Mouse (Mus musculus): ENCODE results near the gene Tmc4. TPM values are rescaled to one million over a fixed set of nuclear protein-coding genes. Genes with fewer than 3 reads are reported as not detected.
"Not testable (repeated sequence)": the region's sequence is repeated elsewhere in the genome, so short reads cannot be mapped to it uniquely, and the experiment has no call there.

The Tmc4 gene
- polyA plus RNA-seq, 1 experiment from 2014 or later, result 25.3 TPM

- H3K4me1 ChIP-seq (ENCODE audit: insufficient read depth, low read length), result peaks cover 21% of the 10 kb centered on the region
- WGBS, result 50% methylated on average over 11 of the region's 11 CpGs
- H3K9ac ChIP-seq (replicated peaks; ENCODE audit: low read length), result peak overlapping the region; percentile 96
- peak overlapping the region; percentile 89 for H3K4me3 ChIP-seq (ENCODE audit: low read length)
- no peak for ATAC-seq (ENCODE audit: low FRiP score, low TSS enrichment)
- no peaks in the 10 kb centered on the region for H3K27me3 ChIP-seq (ENCODE audit: insufficient read depth, low read length)
- peaks cover 34% of the 10 kb centered on the region for H3K36me3 ChIP-seq (ENCODE audit: insufficient read depth, low read length)
- H3K4me2 ChIP-seq (replicated peaks; ENCODE audit: low read depth, low read length), result peak overlapping the region; percentile 95
- H3K9me3 ChIP-seq (ENCODE audit: low read length), result no peaks in the 10 kb centered on the region
- peak overlapping the region; percentile 58; the same call in 1 of the 2 replicates for H3K27ac ChIP-seq (ENCODE audit: low read length)
Observed at GRCm38 (mm10) chr7:3706343-3706934, 29.1 kb upstream of the Tmc4 start.

- Histone ChIP-seq H3K36me3 (ENCODE audit: insufficient read depth, low read length) (peaks cover 39% of the 10 kb centered on the region), H3K27me3 (ENCODE audit: insufficient read depth, low read length) (no peaks in the 10 kb centered on the region), H3K4me2 (replicated peaks; ENCODE audit: low read depth, low read length) (peak overlapping the region; percentile 95), H3K27ac (ENCODE audit: low read length) (peak overlapping the region; percentile 24; the same call in 1 of the 2 replicates), H3K9me3 (ENCODE audit: low read length) (no peaks in the 10 kb centered on the region), H3K9ac (replicated peaks; ENCODE audit: low read length) (peak overlapping the region; percentile 96), H3K4me1 (ENCODE audit: insufficient read depth, low read length) (peaks cover 21% of the 10 kb centered on the region), H3K4me3 (ENCODE audit: low read length) (peak overlapping the region; percentile 89)
- WGBS, result 22% methylated on average over 6 of the region's 6 CpGs
- ATAC-seq (ENCODE audit: low FRiP score, low TSS enrichment), result no peak
Observed at GRCm38 (mm10) chr7:3705911-3706310, 28.6 kb upstream of the Tmc4 start.

- Histone ChIP-seq H3K4me1 (ENCODE audit: insufficient read depth, low read length) (peaks cover 21% of the 10 kb centered on the region), H3K9ac (replicated peaks; ENCODE audit: low read length) (peak overlapping the region; percentile 96), H3K4me2 (replicated peaks; ENCODE audit: low read depth, low read length) (peak overlapping the region; percentile 95), H3K36me3 (ENCODE audit: insufficient read depth, low read length) (peaks cover 41% of the 10 kb centered on the region), H3K4me3 (ENCODE audit: low read length) (peak overlapping the region; percentile 89), H3K27ac (ENCODE audit: low read length) (peak overlapping the region; percentile 61)
- H3K9me3 ChIP-seq (ENCODE audit: low read length); H3K27me3 ChIP-seq (ENCODE audit: insufficient read depth, low read length); ATAC-seq (ENCODE audit: low FRiP score, low TSS enrichment): not testable (repeated sequence)
- 0% methylated on average over 6 of the region's 7 CpGs for WGBS
Observed at GRCm38 (mm10) chr7:3705461-3705860, 28.1 kb upstream of the Tmc4 start.

GRCm38 (mm10) chr7:3704475-3704874 lies 27.1 kb upstream of the Tmc4 start:
- Histone ChIP-seq H3K4me1 (ENCODE audit: insufficient read depth, low read length) (peaks cover 21% of the 10 kb centered on the region), H3K4me2 (replicated peaks; ENCODE audit: low read depth, low read length) (peak overlapping the region; percentile 95), H3K27ac (ENCODE audit: low read length) (peak overlapping the region; percentile 97), H3K27me3 (ENCODE audit: insufficient read depth, low read length) (no peaks in the 10 kb centered on the region), H3K9me3 (ENCODE audit: low read length) (no peaks in the 10 kb centered on the region), H3K9ac (replicated peaks; ENCODE audit: low read length) (peak overlapping the region; percentile 96), H3K4me3 (ENCODE audit: low read length) (peak overlapping the region; percentile 89), H3K36me3 (ENCODE audit: insufficient read depth, low read length) (peaks cover 51% of the 10 kb centered on the region)
- WGBS, result under 1% methylated on average over 20 of the region's 20 CpGs
- peak; percentile 50 for ATAC-seq (ENCODE audit: low FRiP score, low TSS enrichment)

GRCm38 (mm10) chr7:3703879-3704441 lies 26.6 kb upstream of the Tmc4 start, which contains the start of gene Rps9:
Gene Rps9 (plus strand): TSS chr7:3703993.
- Histone ChIP-seq H3K36me3 (ENCODE audit: insufficient read depth, low read length) (peaks cover 54% of the 10 kb centered on the region), H3K4me2 (replicated peaks; ENCODE audit: low read depth, low read length) (peak within 1 kb of the TSS; percentile 95), H3K9ac (replicated peaks; ENCODE audit: low read length) (peak within 1 kb of the TSS; percentile 96), H3K4me1 (ENCODE audit: insufficient read depth, low read length) (peaks cover 21% of the 10 kb centered on the region), H3K9me3 (ENCODE audit: low read length) (no peaks in the 10 kb centered on the region), H3K27ac (ENCODE audit: low read length) (peak within 1 kb of the TSS; percentile 97), H3K4me3 (ENCODE audit: low read length) (peak within 1 kb of the TSS; percentile 89), H3K27me3 (ENCODE audit: insufficient read depth, low read length) (no peaks in the 10 kb centered on the region)
- peak; percentile 93 for ATAC-seq (ENCODE audit: low FRiP score, low TSS enrichment)
- 1% methylated on average over 42 of the region's 42 CpGs for WGBS

GRCm38 (mm10) chr7:3703148-3703878 lies 26.0 kb upstream of the Tmc4 start:
- WGBS, result 19% methylated on average over 6 of the region's 6 CpGs
- Histone ChIP-seq H3K4me2 (replicated peaks; ENCODE audit: low read depth, low read length) (peak overlapping the region; percentile 95), H3K9ac (replicated peaks; ENCODE audit: low read length) (peak overlapping the region; percentile 96), H3K9me3 (ENCODE audit: low read length) (no peaks in the 10 kb centered on the region), H3K4me3 (ENCODE audit: low read length) (peak overlapping the region; percentile 89), H3K27me3 (ENCODE audit: insufficient read depth, low read length) (no peaks in the 10 kb centered on the region), H3K36me3 (ENCODE audit: insufficient read depth, low read length) (peaks cover 60% of the 10 kb centered on the region), H3K4me1 (ENCODE audit: insufficient read depth, low read length) (peaks cover 21% of the 10 kb centered on the region), H3K27ac (ENCODE audit: low read length) (peak overlapping the region; percentile 97)
- ATAC-seq (ENCODE audit: low FRiP score, low TSS enrichment), result peak; percentile 57

GRCm38 (mm10) chr7:3698471-3698870 lies 21.1 kb upstream of the Tmc4 start:
- Histone ChIP-seq H3K27me3 (ENCODE audit: insufficient read depth, low read length) (no peaks in the 10 kb centered on the region), H3K4me1 (ENCODE audit: insufficient read depth, low read length) (peaks cover 9% of the 10 kb centered on the region), H3K27ac (ENCODE audit: low read length) (no peak overlapping the region), H3K9ac (replicated peaks; ENCODE audit: low read length) (no peak overlapping the region), H3K9me3 (ENCODE audit: low read length) (no peaks in the 10 kb centered on the region), H3K36me3 (ENCODE audit: insufficient read depth, low read length) (peaks cover 43% of the 10 kb centered on the region), H3K4me3 (ENCODE audit: low read length) (no peak overlapping the region), H3K4me2 (replicated peaks; ENCODE audit: low read depth, low read length) (no peak overlapping the region)
- 93% methylated on average over 6 of the region's 6 CpGs for WGBS
- ATAC-seq (ENCODE audit: low FRiP score, low TSS enrichment), result no peak

- 3% methylated on average over 9 of the region's 9 CpGs for WGBS
- Histone ChIP-seq H3K4me1 (ENCODE audit: insufficient read depth, low read length) (peaks cover 23% of the 10 kb centered on the region), H3K4me2 (replicated peaks; ENCODE audit: low read depth, low read length) (peak overlapping the region; percentile 81), H3K36me3 (ENCODE audit: insufficient read depth, low read length) (peaks cover 35% of the 10 kb centered on the region), H3K27ac (ENCODE audit: low read length) (peak overlapping the region; percentile 99), H3K4me3 (ENCODE audit: low read length) (peak overlapping the region; percentile 71), H3K9ac (replicated peaks; ENCODE audit: low read length) (peak overlapping the region; percentile 89)
- H3K9me3 ChIP-seq (ENCODE audit: low read length); H3K27me3 ChIP-seq (ENCODE audit: insufficient read depth, low read length); ATAC-seq (ENCODE audit: low FRiP score, low TSS enrichment): not testable (repeated sequence)
Observed at GRCm38 (mm10) chr7:3694949-3695305, 17.6 kb upstream of the Tmc4 start.

GRCm38 (mm10) chr7:3694076-3694948 lies 17.0 kb upstream of the Tmc4 start:
- peak; percentile 69 for ATAC-seq (ENCODE audit: low FRiP score, low TSS enrichment)
- H3K4me3 ChIP-seq (ENCODE audit: low read length), result peak overlapping the region; percentile 71
- no peaks in the 10 kb centered on the region for H3K9me3 ChIP-seq (ENCODE audit: low read length)
- H3K4me1 ChIP-seq (ENCODE audit: insufficient read depth, low read length), result peaks cover 23% of the 10 kb centered on the region
- peak overlapping the region; percentile 89 for H3K9ac ChIP-seq (replicated peaks; ENCODE audit: low read length)
- under 1% methylated on average over 36 of the region's 55 CpGs for WGBS
- H3K27ac ChIP-seq (ENCODE audit: low read length), result peak overlapping the region; percentile 99
- peak overlapping the region; percentile 81 for H3K4me2 ChIP-seq (replicated peaks; ENCODE audit: low read depth, low read length)
- no peaks in the 10 kb centered on the region for H3K27me3 ChIP-seq (ENCODE audit: insufficient read depth, low read length)
- peaks cover 30% of the 10 kb centered on the region for H3K36me3 ChIP-seq (ENCODE audit: insufficient read depth, low read length)

Data from kidney, embryonic 16.5 days (tissue).